18 mouse cellular contexts compared by ENCODE assay signal in the genomic region with DNA sequence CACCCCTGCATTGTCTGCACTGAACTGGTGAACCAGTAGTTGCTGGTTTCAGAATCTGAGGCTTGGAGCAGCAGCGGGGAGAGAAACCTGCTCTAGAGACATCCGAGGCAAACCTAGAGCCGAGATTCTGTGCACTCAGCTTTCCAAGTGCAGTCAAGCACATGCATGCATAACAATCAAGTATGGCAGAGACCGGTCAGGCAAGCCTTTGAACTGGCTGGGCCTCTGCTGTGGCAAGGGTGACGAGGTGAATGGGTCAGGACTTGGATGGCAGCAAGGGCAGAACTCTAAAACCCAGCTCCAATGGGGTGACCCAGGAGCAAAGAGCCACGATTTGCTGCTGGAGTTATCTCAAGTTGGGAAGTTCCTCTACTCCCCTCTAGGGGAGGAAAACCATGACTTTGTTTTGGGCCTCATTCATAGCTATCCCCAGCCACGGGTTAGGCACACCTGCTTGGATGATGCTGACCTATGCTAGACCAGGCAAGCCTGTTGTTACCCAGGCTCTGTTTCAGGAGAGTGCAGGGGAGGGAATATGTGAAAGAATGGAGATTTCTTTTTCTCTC. TPM values are rescaled to one million over a fixed set of nuclear protein-coding genes. Genes with fewer than 3 reads are reported as not detected.
DNase-seq lines count a peak whose midpoint lies in the region; ATAC-seq and TF ChIP-seq lines count a peak whose summit lies in the region.
"Had no signal": no experiment of that assay in that cellular context is flagged by ENCODE, and none has a peak within 500 bp of the region (broad histone marks: within the 10 kb centered on the region; RNA-seq: fewer than 3 reads in every experiment).

No protein-coding gene starts in this region.

- DNase-seq in urinary bladder, adult 18-20 months (ENCODE audit: low spot score in 2 of 2), result peak; percentile 13 to 18
- DNase-seq in urinary bladder, postnatal 14 days (ENCODE audit: low spot score), result no peak
- no peak for DNase-seq in T-cell, adult 2 months (ENCODE audit: low spot score)
- DNase-seq in limb, embryonic 10.5 days (ENCODE audit: low spot score), result no peak
- no peak for DNase-seq in left cerebral cortex, postnatal 25 days (ENCODE audit: low spot score in 2 of 2)
- DNase-seq: adrenal gland, postnatal 25 days; gastrocnemius, postnatal 10 days; kidney, adult 11 months; kidney, postnatal 4 days; lung, postnatal 14 days had no signal

- H3K27me3 ChIP-seq in intestine, postnatal 0 days (replicated peaks; ENCODE audit: control insufficient read depth, insufficient read depth, low read length), result no peaks in the 10 kb centered on the region
- H3K27me3 ChIP-seq in intestine, embryonic 16.5 days (replicated peaks; ENCODE audit: control insufficient read depth, insufficient read depth, low read length), result no peaks in the 10 kb centered on the region
- H3K27me3 ChIP-seq in limb, embryonic 10.5 days (ENCODE audit: low read depth, poor library complexity, severe bottlenecking), result peaks cover 5% of the 10 kb centered on the region; the same call in 1 of the 2 replicates
- H3K27me3 ChIP-seq: forebrain, embryonic 13.5 days; limb, embryonic 15.5 days; midbrain, embryonic 15.5 days had no signal

- no peaks in the 10 kb centered on the region for H3K36me3 ChIP-seq in intestine, postnatal 0 days (ENCODE audit: control insufficient read depth, insufficient read depth)
- no peaks in the 10 kb centered on the region for H3K36me3 ChIP-seq in intestine, embryonic 16.5 days (ENCODE audit: control insufficient read depth, insufficient read depth, low read length)
- H3K36me3 ChIP-seq in limb, embryonic 10.5 days, result no peaks in the 10 kb centered on the region
- H3K36me3 ChIP-seq: hindbrain, embryonic 10.5 days; limb, embryonic 15.5 days; midbrain, embryonic 15.5 days had no signal

- no peak for TF ChIP-seq POLR2A in cortical plate, adult 2 months (IDR thresholded peaks at IDR 0.05; ENCODE audit: extremely low read depth, insufficient read depth, low read length)

- 61% methylated on average over 7 of the region's 7 CpGs for WGBS in intestine, postnatal 0 days
- WGBS in intestine, embryonic 16.5 days, result 62% methylated on average over 7 of the region's 7 CpGs
- WGBS in limb, embryonic 10.5 days, result 60% methylated on average over 7 of the region's 7 CpGs

- H3K9me3 ChIP-seq in intestine, postnatal 0 days (ENCODE audit: control insufficient read depth), result no peaks in the 10 kb centered on the region
- H3K9me3 ChIP-seq in intestine, embryonic 16.5 days (ENCODE audit: control insufficient read depth, low read length), result no peaks in the 10 kb centered on the region
- no peaks in the 10 kb centered on the region for H3K9me3 ChIP-seq in limb, embryonic 10.5 days (replicated peaks)
- H3K9me3 ChIP-seq: forebrain, embryonic 13.5 days; hindbrain, embryonic 10.5 days; limb, embryonic 15.5 days; midbrain, embryonic 15.5 days had no signal

- no peak overlapping the region for H3K4me2 ChIP-seq in intestine, postnatal 0 days (replicated peaks; ENCODE audit: low read depth)
- no peak overlapping the region for H3K4me2 ChIP-seq in intestine, embryonic 16.5 days (ENCODE audit: low read depth, low read length)
- H3K4me2 ChIP-seq: forebrain, embryonic 13.5 days; heart, embryonic 11.5 days; limb, embryonic 15.5 days; midbrain, embryonic 15.5 days had no signal

- no peak for ATAC-seq in intestine, postnatal 0 days
- no peak for ATAC-seq in intestine, embryonic 16.5 days
- ATAC-seq: forebrain, embryonic 13.5 days; midbrain, embryonic 15.5 days had no signal

- intact Hi-C loops in left cerebral cortex, postnatal 25 days (cut with DNase I), result no loop called here

- no peaks in the 10 kb centered on the region for H3K4me1 ChIP-seq in intestine, postnatal 0 days (replicated peaks; ENCODE audit: control insufficient read depth, insufficient read depth, low read length)
- 0 out of 2 replicates have a peak, but pooled peaks cover 3% of the 10 kb centered on the region for H3K4me1 ChIP-seq in intestine, embryonic 16.5 days (ENCODE audit: control insufficient read depth, insufficient read depth, low read length)
- no peaks in the 10 kb centered on the region for H3K4me1 ChIP-seq in cortical plate, adult 2 months (ENCODE audit: control insufficient read depth, insufficient read depth, low read length)
- H3K4me1 ChIP-seq in limb, embryonic 10.5 days, result peaks cover 20% of the 10 kb centered on the region

- no peak overlapping the region for H3K27ac ChIP-seq in intestine, postnatal 0 days (ENCODE audit: low read depth, low read length)
- no peak overlapping the region for H3K27ac ChIP-seq in intestine, embryonic 16.5 days (ENCODE audit: low read length)
- no peak overlapping the region for H3K27ac ChIP-seq in cortical plate, adult 2 months (ENCODE audit: insufficient read depth, low read length)
- H3K27ac ChIP-seq in limb, embryonic 10.5 days, result no peak overlapping the region
- H3K27ac ChIP-seq: forebrain, embryonic 13.5 days; hindbrain, embryonic 10.5 days; limb, embryonic 15.5 days; midbrain, embryonic 15.5 days had no signal

- no peak overlapping the region for H3K4me3 ChIP-seq in intestine, postnatal 0 days (ENCODE audit: low read depth, low read length)
- no peak overlapping the region for H3K4me3 ChIP-seq in intestine, embryonic 16.5 days (ENCODE audit: low read length)
- no peak overlapping the region for H3K4me3 ChIP-seq in cortical plate, adult 2 months (ENCODE audit: insufficient read depth, low read length)
- no peak overlapping the region for H3K4me3 ChIP-seq in limb, embryonic 10.5 days
- H3K4me3 ChIP-seq: forebrain, embryonic 13.5 days; hindbrain, embryonic 10.5 days; limb, embryonic 15.5 days; midbrain, embryonic 15.5 days had no signal

- TF ChIP-seq CTCF in intestine, postnatal 0 days (IDR thresholded peaks at IDR 0.05; ENCODE audit: low read depth), result peak; percentile 47
- 0 out of 2 replicates have a peak, but pooled peaks have one; percentile 13 for TF ChIP-seq CTCF in cortical plate, adult 2 months (IDR thresholded peaks at IDR 0.05; ENCODE audit: extremely low read depth, insufficient read depth, low read length)

- H3K9ac ChIP-seq in intestine, postnatal 0 days (ENCODE audit: low read depth, low read length), result no peak overlapping the region
- no peak overlapping the region for H3K9ac ChIP-seq in intestine, embryonic 16.5 days (ENCODE audit: low read depth, low read length)
- H3K9ac ChIP-seq: forebrain, embryonic 13.5 days; limb, embryonic 15.5 days; midbrain, embryonic 15.5 days had no signal

RNA-seq across cellular contexts. Expression of a gene that starts 27.1 kb away (rescaled TPM):
- polyA plus RNA-seq in intestine, postnatal 0 days (2015; fragmentation: Nextera tagmentation; extraction: Ambion mirVana), result 1.6 and 1.9 TPM in 2 replicates
- 1.8 and 2.0 TPM in 2 replicates for polyA plus RNA-seq in intestine, embryonic 16.5 days (2015; fragmentation: Nextera tagmentation; extraction: Ambion mirVana)
- 63.4 and 65.4 TPM in 2 replicates for polyA plus RNA-seq in cortical plate, adult 2 months (2012; rRNA removed)
- polyA plus RNA-seq in limb, embryonic 10.5 days (2016; fragmentation: Nextera tagmentation; extraction: Ambion mirVana), result 2.7 and 4.8 TPM in 2 replicates
- total RNA-seq in left cerebral cortex, postnatal 25 days (2021), result 100 to 1,000 TPM; 135 to 139 TPM

Comparison
In these comparisons a context has a peak if more than half of its experiments do, and no peak if none do; other contexts are left out.
1. DNase-seq: peak in urinary bladder, adult 18-20 months (2 of 2); none in urinary bladder, postnatal 14 days (single experiment), T-cell, adult 2 months (single experiment), limb, embryonic 10.5 days (single experiment) and left cerebral cortex, postnatal 25 days (0 of 2).
2. RNA of a gene that starts 27.1 kb away (polyA plus RNA-seq): 63.4 to 65.4 TPM in cortical plate, adult 2 months; 2.7 to 4.8 TPM in limb, embryonic 10.5 days, 1.8 to 2.0 TPM in intestine, embryonic 16.5 days and 1.6 to 1.9 TPM in intestine, postnatal 0 days; every median in the first group is over 10 times any median in the second.